ENCODE assay signal across 21 mouse cellular contexts in the genomic region with DNA sequence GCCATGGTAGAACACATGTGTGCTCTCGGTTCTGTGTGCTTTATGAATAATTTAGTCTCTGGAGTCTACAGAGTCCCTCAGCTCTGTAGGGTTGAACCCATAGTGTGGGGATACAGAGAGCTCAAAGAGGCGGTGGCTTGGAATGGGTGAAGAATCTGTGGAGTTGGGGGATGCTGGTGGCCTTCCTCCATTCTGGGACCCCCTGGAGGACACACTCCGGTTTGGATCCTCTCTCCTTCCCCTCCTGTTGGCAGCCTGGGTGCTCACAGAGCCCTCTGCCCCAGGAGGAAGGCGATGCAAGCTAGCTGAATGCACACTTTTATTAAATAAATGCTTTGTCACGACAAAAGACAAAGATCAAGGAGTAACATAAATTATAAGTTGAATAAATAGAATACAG. TPM values are rescaled to one million over a fixed set of nuclear protein-coding genes. Genes with fewer than 3 reads are reported as not detected.
DNase-seq lines count a peak whose midpoint lies in the region; ATAC-seq and TF ChIP-seq lines count a peak whose summit lies in the region.
"Had no signal": no experiment of that assay in that cellular context is flagged by ENCODE, and none has a peak within 500 bp of the region (broad histone marks: within the 10 kb centered on the region; RNA-seq: fewer than 3 reads in every experiment).

No protein-coding gene starts in this region.

- H3K4me2 ChIP-seq in forebrain, embryonic 12.5 days: no peak overlapping the region
- H3K4me2 ChIP-seq in forebrain, embryonic 14.5 days (ENCODE audit: low read length): no peak overlapping the region
- no peak overlapping the region for H3K4me2 ChIP-seq in midbrain, embryonic 11.5 days
- H3K4me2 ChIP-seq in midbrain, embryonic 13.5 days (replicated peaks): no peak overlapping the region
- H3K4me2 ChIP-seq in neural tube, embryonic 13.5 days: no peak overlapping the region
- H3K4me2 ChIP-seq in myocyte (ENCODE audit: low read depth): no peak overlapping the region

- no peaks in the 10 kb centered on the region for H3K79me2 ChIP-seq in myocyte (ENCODE audit: control insufficient read depth, insufficient read depth)

- no peak for DNase-seq in forebrain, embryonic 14.5 days (ENCODE audit: low spot score)
- peak; percentile 60 for DNase-seq in midbrain, embryonic 11.5 days (ENCODE audit: low spot score, missing footprints)
- DNase-seq in neural tube, embryonic 10.5 days (ENCODE audit: extremely low spot score, low spot score): no peak
- no peak for DNase-seq in urinary bladder, postnatal 10 days (ENCODE audit: low spot score)
- DNase-seq: adrenal gland, adult 2 months; adrenal gland, adult 8-10 months; adrenal gland, postnatal 10 days; adrenal gland, postnatal 14 days; adrenal gland, postnatal 25 days; adrenal gland, postnatal 36 days; B cell, adult 2 months; cerebellum, adult 11 months; cerebellum, adult 11-12 months had no signal

- H3ac ChIP-seq in myocyte (ENCODE audit: control insufficient read depth, insufficient read length): no peak overlapping the region

- peak; percentile 30 for TF ChIP-seq POLR2A in myocyte (IDR thresholded peaks at IDR 0.05; ENCODE audit: insufficient read length, low read depth)

- no peak overlapping the region for H3K4me3 ChIP-seq in forebrain, embryonic 12.5 days (replicated peaks)
- no peak overlapping the region for H3K4me3 ChIP-seq in forebrain, embryonic 14.5 days (ENCODE audit: low read depth, low read length)
- H3K4me3 ChIP-seq in midbrain, embryonic 11.5 days (ENCODE audit: low read depth, low read length): no peak overlapping the region
- no peak overlapping the region for H3K4me3 ChIP-seq in midbrain, embryonic 13.5 days (replicated peaks)
- H3K4me3 ChIP-seq in neural tube, embryonic 13.5 days: no peak overlapping the region
- no peak overlapping the region for H3K4me3 ChIP-seq in myocyte

- H3K4me1 ChIP-seq in forebrain, embryonic 12.5 days: peaks cover 20% of the 10 kb centered on the region
- H3K4me1 ChIP-seq in forebrain, embryonic 14.5 days (ENCODE audit: control insufficient read depth, insufficient read depth, low read length): peaks cover 4% of the 10 kb centered on the region
- H3K4me1 ChIP-seq in midbrain, embryonic 11.5 days (ENCODE audit: control insufficient read depth, insufficient read depth, low read length): peaks cover 8% of the 10 kb centered on the region
- peaks cover 12% of the 10 kb centered on the region for H3K4me1 ChIP-seq in midbrain, embryonic 13.5 days (replicated peaks)
- H3K4me1 ChIP-seq in neural tube, embryonic 13.5 days (replicated peaks): peaks cover 29% of the 10 kb centered on the region

- no peaks in the 10 kb centered on the region for H3K27me3 ChIP-seq in forebrain, embryonic 12.5 days
- no peaks in the 10 kb centered on the region for H3K27me3 ChIP-seq in forebrain, embryonic 14.5 days (replicated peaks; ENCODE audit: control insufficient read depth, insufficient read depth, low read length)
- no peaks in the 10 kb centered on the region for H3K27me3 ChIP-seq in midbrain, embryonic 11.5 days (ENCODE audit: control insufficient read depth, insufficient read depth, low read length)
- no peaks in the 10 kb centered on the region for H3K27me3 ChIP-seq in midbrain, embryonic 13.5 days
- H3K27me3 ChIP-seq in neural tube, embryonic 13.5 days: no peaks in the 10 kb centered on the region
- no peaks in the 10 kb centered on the region for H3K27me3 ChIP-seq in myocyte (ENCODE audit: control insufficient read depth, insufficient read depth, insufficient read length)
- H3K27me3 ChIP-seq: Patski had no signal

- H3K27ac ChIP-seq in forebrain, embryonic 12.5 days: 0 out of 2 replicates have a peak overlapping the region, but pooled peaks have one; percentile 42
- no peak overlapping the region for H3K27ac ChIP-seq in forebrain, embryonic 14.5 days (ENCODE audit: low read depth, low read length)
- H3K27ac ChIP-seq in midbrain, embryonic 11.5 days (ENCODE audit: low read depth, low read length): no peak overlapping the region
- no peak overlapping the region for H3K27ac ChIP-seq in midbrain, embryonic 13.5 days
- H3K27ac ChIP-seq in neural tube, embryonic 13.5 days (replicated peaks): no peak overlapping the region

- H3K9ac ChIP-seq in forebrain, embryonic 12.5 days: no peak overlapping the region
- H3K9ac ChIP-seq in forebrain, embryonic 14.5 days (ENCODE audit: low read length): no peak overlapping the region
- no peak overlapping the region for H3K9ac ChIP-seq in midbrain, embryonic 11.5 days (ENCODE audit: low read length)
- H3K9ac ChIP-seq in midbrain, embryonic 13.5 days (replicated peaks): no peak overlapping the region
- 0 out of 2 replicates have a peak overlapping the region, but pooled peaks have one; percentile 26 for H3K9ac ChIP-seq in neural tube, embryonic 13.5 days

- 86% methylated on average over 5 of the region's 5 CpGs for WGBS in forebrain, embryonic 12.5 days
- 77% methylated on average over 5 of the region's 5 CpGs for WGBS in forebrain, embryonic 14.5 days
- WGBS in midbrain, embryonic 11.5 days: 78% methylated on average over 5 of the region's 5 CpGs
- 71% methylated on average over 5 of the region's 5 CpGs for WGBS in midbrain, embryonic 13.5 days
- WGBS in neural tube, embryonic 13.5 days: 64% methylated on average over 5 of the region's 5 CpGs

- no peak for ATAC-seq in forebrain, embryonic 12.5 days (ENCODE audit: low FRiP score)
- ATAC-seq in forebrain, embryonic 14.5 days: no peak
- ATAC-seq in midbrain, embryonic 11.5 days (ENCODE audit: low FRiP score): no peak
- ATAC-seq in midbrain, embryonic 13.5 days: no peak
- no peak for ATAC-seq in neural tube, embryonic 13.5 days (ENCODE audit: low read depth)
- ATAC-seq: activated CD4-positive, CD25-positive, alpha-beta regulatory T cell, adult 4 months; CD4-positive, CD25-positive, alpha-beta regulatory T cell, adult 4 months; Patski had no signal

- no peaks in the 10 kb centered on the region for H3K9me3 ChIP-seq in forebrain, embryonic 12.5 days
- no peaks in the 10 kb centered on the region for H3K9me3 ChIP-seq in forebrain, embryonic 14.5 days (replicated peaks; ENCODE audit: control insufficient read depth, low read length)
- H3K9me3 ChIP-seq in midbrain, embryonic 11.5 days (ENCODE audit: control insufficient read depth, low read length): no peaks in the 10 kb centered on the region
- no peaks in the 10 kb centered on the region for H3K9me3 ChIP-seq in midbrain, embryonic 13.5 days
- H3K9me3 ChIP-seq in neural tube, embryonic 13.5 days: no peaks in the 10 kb centered on the region
- H3K9me3 ChIP-seq: G1E had no signal

- H3K36me3 ChIP-seq in forebrain, embryonic 12.5 days (replicated peaks): peaks cover 39% of the 10 kb centered on the region
- peaks cover 7% of the 10 kb centered on the region for H3K36me3 ChIP-seq in forebrain, embryonic 14.5 days (ENCODE audit: control insufficient read depth, insufficient read depth, low read length)
- peaks cover 4% of the 10 kb centered on the region for H3K36me3 ChIP-seq in midbrain, embryonic 11.5 days (ENCODE audit: control insufficient read depth, insufficient read depth, low read length)
- H3K36me3 ChIP-seq in midbrain, embryonic 13.5 days: peaks cover 1% of the 10 kb centered on the region
- H3K36me3 ChIP-seq in neural tube, embryonic 13.5 days: peaks cover 35% of the 10 kb centered on the region
- H3K36me3 ChIP-seq in myocyte (ENCODE audit: control insufficient read depth, insufficient read depth): peaks cover 40% of the 10 kb centered on the region
- H3K36me3 ChIP-seq: G1E had no signal

TF ChIP-seq in myocyte, 11 proteins besides CTCF, POLR2A, EP300 and RAD21:
- peak; percentile 90 for TF ChIP-seq POLR2AphosphoS2 (IDR thresholded peaks at IDR 0.05; ENCODE audit: insufficient read length, low read depth)
- no peak for TF ChIP-seq E2F4 (IDR thresholded peaks at IDR 0.05; ENCODE audit: insufficient read depth)
- no peak for TF ChIP-seq SRF (IDR thresholded peaks at IDR 0.05; ENCODE audit: control insufficient read depth, insufficient read length, low read depth)
- no peak for TF ChIP-seq REST (IDR thresholded peaks at IDR 0.05; ENCODE audit: insufficient read depth, insufficient read length)
- no peak for TF ChIP-seq MYOD1 (IDR thresholded peaks at IDR 0.05; ENCODE audit: control insufficient read depth in 1 of 3, insufficient read length in 2 of 3, low read depth in 2 of 3)
- no peak for TF ChIP-seq TCF12 (IDR thresholded peaks at IDR 0.05; ENCODE audit: insufficient read depth, poor library complexity, severe bottlenecking)
TF ChIP-seq in myocyte: peak in this region for 1.

RNA-seq across cellular contexts. Expression of a gene that starts 17.1 kb away (rescaled TPM):
- 55.5 and 60.0 TPM in 2 replicates for polyA plus RNA-seq in forebrain, embryonic 12.5 days (2016; fragmentation: Nextera tagmentation; extraction: Ambion mirVana)
- polyA plus RNA-seq in forebrain, embryonic 14.5 days (2014; fragmentation: Nextera tagmentation; extraction: Ambion mirVana): 17.9 and 19.7 TPM in 2 replicates
- 23.2 and 24.6 TPM in 2 replicates for polyA plus RNA-seq in midbrain, embryonic 11.5 days (2014; fragmentation: Nextera tagmentation; extraction: Ambion mirVana)
- 28.7 and 31.8 TPM in 2 replicates for polyA plus RNA-seq in midbrain, embryonic 13.5 days (2015; fragmentation: Nextera tagmentation; extraction: Ambion mirVana)
- 158 and 172 TPM in 2 replicates for polyA plus RNA-seq in neural tube, embryonic 13.5 days (2015; fragmentation: Nextera tagmentation; extraction: Ambion mirVana)
- polyA plus RNA-seq in myocyte (2012; fragmentation: generic; extraction: Trizol): 691 TPM
- polyA plus RNA-seq: activated CD4-positive, CD25-positive, alpha-beta regulatory T cell, adult 4 months; CD4-positive, CD25-positive, alpha-beta regulatory T cell, adult 4 months had no signal

RNA-seq across cellular contexts. Expression of a gene that starts 33.3 kb away (rescaled TPM):
- polyA plus RNA-seq in forebrain, embryonic 12.5 days (2016; fragmentation: Nextera tagmentation; extraction: Ambion mirVana): 427 and 524 TPM in 2 replicates
- polyA plus RNA-seq in forebrain, embryonic 14.5 days (2014; fragmentation: Nextera tagmentation; extraction: Ambion mirVana): 384 and 410 TPM in 2 replicates
- 468 and 548 TPM in 2 replicates for polyA plus RNA-seq in midbrain, embryonic 11.5 days (2014; fragmentation: Nextera tagmentation; extraction: Ambion mirVana)
- 294 and 385 TPM in 2 replicates for polyA plus RNA-seq in midbrain, embryonic 13.5 days (2015; fragmentation: Nextera tagmentation; extraction: Ambion mirVana)
- polyA plus RNA-seq in neural tube, embryonic 13.5 days (2015; fragmentation: Nextera tagmentation; extraction: Ambion mirVana): 337 and 391 TPM in 2 replicates
- polyA plus RNA-seq in myocyte (2012; fragmentation: generic; extraction: Trizol): 83.7 TPM
- polyA plus RNA-seq: activated CD4-positive, CD25-positive, alpha-beta regulatory T cell, adult 4 months; CD4-positive, CD25-positive, alpha-beta regulatory T cell, adult 4 months; G1E had no signal
